10 mouse cellular contexts compared by ENCODE assay signal in the genomic region with DNA sequence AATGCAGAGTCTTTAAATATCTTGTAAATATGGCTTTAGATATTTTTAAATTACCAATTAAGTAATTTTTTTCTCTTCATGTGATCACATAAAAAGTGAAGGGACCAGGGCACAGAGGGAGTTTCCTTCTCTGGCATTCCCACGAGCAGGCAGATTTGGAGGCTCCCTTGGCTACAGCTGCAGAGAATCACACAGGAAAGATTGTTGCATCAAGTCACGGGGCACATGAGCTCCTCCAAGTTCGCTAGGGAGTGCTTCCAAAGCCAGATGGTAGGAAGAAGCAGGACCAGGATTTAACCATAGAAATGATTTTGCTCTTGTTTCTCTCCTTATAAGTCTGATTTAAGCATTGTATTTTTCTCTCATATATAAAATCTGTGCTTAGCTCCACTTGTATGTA. TPM values are rescaled to one million over a fixed set of nuclear protein-coding genes. Genes with fewer than 3 reads are reported as not detected.
A peak's percentile ranks its signal among the peaks of the same experiment; 100 is the strongest.
DNase-seq lines count a peak whose midpoint lies in the region; ATAC-seq and TF ChIP-seq lines count a peak whose summit lies in the region.
"Had no signal": no experiment of that assay in that cellular context is flagged by ENCODE, and none has a peak within 500 bp of the region (broad histone marks: within the 10 kb centered on the region; RNA-seq: fewer than 3 reads in every experiment).

No protein-coding gene starts in this region.

- H3K4me1 ChIP-seq in kidney, postnatal 0 days (replicated peaks; ENCODE audit: insufficient read depth, low read length) = no peaks in the 10 kb centered on the region
- no peaks in the 10 kb centered on the region for H3K4me1 ChIP-seq in kidney, embryonic 16.5 days (ENCODE audit: insufficient read depth, low read length)
- no peaks in the 10 kb centered on the region for H3K4me1 ChIP-seq in midbrain, embryonic 13.5 days (replicated peaks)
- H3K4me1 ChIP-seq: heart, embryonic 15.5 days had no signal

- intact Hi-C loops in gastrocnemius, adult 2 months (cut with DNase I) = no loop called here

- peak; percentile 2 for DNase-seq in kidney, postnatal 0 days (ENCODE audit: low spot score)
- DNase-seq in gastrocnemius, adult 2 months = peak; percentile 54
- peak; percentile 9 to 34 for DNase-seq in layer of hippocampus, adult 18-20 months (ENCODE audit: low spot score in 2 of 2)
- DNase-seq in right cerebral cortex, postnatal 10 days (ENCODE audit: low spot score in 2 of 2) = peak; percentile 51 to 74
- DNase-seq in thymus, postnatal 10 days (ENCODE audit: low spot score in 2 of 2) = no peak
- DNase-seq: thymus, adult 2 months had no signal

- ATAC-seq in kidney, postnatal 0 days (replicated peaks; ENCODE audit: low FRiP score, low read depth) = no peak
- no peak for ATAC-seq in kidney, embryonic 16.5 days (ENCODE audit: low FRiP score, low TSS enrichment)
- ATAC-seq in midbrain, embryonic 13.5 days = no peak
- ATAC-seq: activated CD4-positive, CD25-positive, alpha-beta regulatory T cell, adult 4 months had no signal

- no peak overlapping the region for H3K4me2 ChIP-seq in kidney, postnatal 0 days (ENCODE audit: low read length)
- no peak overlapping the region for H3K4me2 ChIP-seq in kidney, embryonic 16.5 days (replicated peaks; ENCODE audit: low read depth, low read length)
- no peak overlapping the region for H3K4me2 ChIP-seq in midbrain, embryonic 13.5 days (replicated peaks)
- H3K4me2 ChIP-seq: heart, embryonic 15.5 days had no signal

- H3K4me3 ChIP-seq in kidney, postnatal 0 days (replicated peaks; ENCODE audit: low read depth, low read length) = no peak overlapping the region
- H3K4me3 ChIP-seq in kidney, embryonic 16.5 days (ENCODE audit: low read length) = no peak overlapping the region
- no peak overlapping the region for H3K4me3 ChIP-seq in gastrocnemius, adult 2 months
- no peak overlapping the region for H3K4me3 ChIP-seq in midbrain, embryonic 13.5 days (replicated peaks)
- H3K4me3 ChIP-seq: heart, embryonic 15.5 days had no signal

- 46% methylated on average over 3 of the region's 3 CpGs for WGBS in kidney, postnatal 0 days
- 39% methylated on average over 3 of the region's 3 CpGs for WGBS in kidney, embryonic 16.5 days
- WGBS in midbrain, embryonic 13.5 days = 72% methylated on average over 3 of the region's 3 CpGs

- H3K9me3 ChIP-seq in kidney, postnatal 0 days (replicated peaks; ENCODE audit: low read length) = no peaks in the 10 kb centered on the region
- H3K9me3 ChIP-seq in kidney, embryonic 16.5 days (ENCODE audit: low read length) = no peaks in the 10 kb centered on the region
- no peaks in the 10 kb centered on the region for H3K9me3 ChIP-seq in midbrain, embryonic 13.5 days
- H3K9me3 ChIP-seq: heart, embryonic 15.5 days had no signal

- no peaks in the 10 kb centered on the region for H3K27me3 ChIP-seq in kidney, postnatal 0 days (ENCODE audit: insufficient read depth, low read length)
- H3K27me3 ChIP-seq in kidney, embryonic 16.5 days (ENCODE audit: insufficient read depth, low read length) = no peaks in the 10 kb centered on the region
- H3K27me3 ChIP-seq in midbrain, embryonic 13.5 days = no peaks in the 10 kb centered on the region
- H3K27me3 ChIP-seq: heart, embryonic 15.5 days had no signal

- TF ChIP-seq CTCF in kidney, postnatal 0 days (IDR thresholded peaks at IDR 0.05; ENCODE audit: low read depth) = no peak
- no peak for TF ChIP-seq CTCF in gastrocnemius, adult 2 months (IDR thresholded peaks at IDR 0.05)

- H3K9ac ChIP-seq in kidney, postnatal 0 days (ENCODE audit: low read depth, low read length) = no peak overlapping the region
- H3K9ac ChIP-seq in kidney, embryonic 16.5 days (replicated peaks; ENCODE audit: low read length) = no peak overlapping the region
- H3K9ac ChIP-seq in midbrain, embryonic 13.5 days (replicated peaks) = no peak overlapping the region
- H3K9ac ChIP-seq: heart, embryonic 15.5 days had no signal

- H3K36me3 ChIP-seq in kidney, postnatal 0 days (ENCODE audit: insufficient read depth, low read length) = no peaks in the 10 kb centered on the region
- no peaks in the 10 kb centered on the region for H3K36me3 ChIP-seq in kidney, embryonic 16.5 days (ENCODE audit: insufficient read depth, low read length)
- H3K36me3 ChIP-seq in midbrain, embryonic 13.5 days = no peaks in the 10 kb centered on the region
- H3K36me3 ChIP-seq: heart, embryonic 15.5 days had no signal

- no peak overlapping the region for H3K27ac ChIP-seq in kidney, postnatal 0 days
- no peak overlapping the region for H3K27ac ChIP-seq in kidney, embryonic 16.5 days (ENCODE audit: low read length)
- 0 out of 2 replicates have a peak overlapping the region, but pooled peaks have one; percentile 3 for H3K27ac ChIP-seq in gastrocnemius, adult 2 months
- H3K27ac ChIP-seq in midbrain, embryonic 13.5 days = no peak overlapping the region
- H3K27ac ChIP-seq: heart, embryonic 15.5 days had no signal

RNA-seq across cellular contexts. Expression of a gene that starts 53.9 kb away (rescaled TPM):
- 2.7 and 3.0 TPM in 2 replicates for polyA plus RNA-seq in kidney, postnatal 0 days (2015; fragmentation: Nextera tagmentation; extraction: Ambion mirVana)
- 3.8 and 4.2 TPM in 2 replicates for polyA plus RNA-seq in kidney, embryonic 16.5 days (2015; fragmentation: Nextera tagmentation; extraction: Ambion mirVana)
- 10 to 100 TPM in 1 of 2 experiments, 1 to 10 TPM in 1; 9.9 to 23.1 TPM for total RNA-seq in gastrocnemius, adult 2 months (2021)
- total RNA-seq in layer of hippocampus, adult 18-20 months (2021) = 1 to 10 TPM in 1 of 2 experiments, under 1 TPM in 1; 0.89 to 1.1 TPM
- 0.30 and 0.36 TPM in 2 replicates for polyA plus RNA-seq in midbrain, embryonic 13.5 days (2015; fragmentation: Nextera tagmentation; extraction: Ambion mirVana)

Comparison
In these comparisons a context has a peak if more than half of its experiments do, and no peak if none do; other contexts are left out.
1. DNase-seq: peak in kidney, postnatal 0 days (single experiment), gastrocnemius, adult 2 months (single experiment), layer of hippocampus, adult 18-20 months (2 of 2) and right cerebral cortex, postnatal 10 days (2 of 2); none in thymus, postnatal 10 days (0 of 2).